Mouse (Mus musculus) hindbrain, embryonic 11.5 days (tissue): ENCODE data around the gene Dus1l. TPM values are rescaled to one million over a fixed set of nuclear protein-coding genes. Genes with fewer than 3 reads are reported as not detected.

ENCODE experiments used
- ATAC-seq: fragments of 200-750 bp; cut with Nextera tagmentation; 2 replicates; pipeline ENCODE4 v1.8.0; 2017; ENCODE audit warnings: mild to moderate bottlenecking, moderate TSS enrichment, moderate library complexity; ENCODE audit not compliant: low FRiP score
- DNase-seq: peaks from one replicate; pipeline ENCODE4 v3.0.0-alpha.2; 2015; ENCODE audit warnings: low spot score
- H3K27ac ChIP-seq: fragments of 300-500 bp; sonication (generic); 2 replicates; pipeline ENCODE4 v1.5.1; 2014; ENCODE audit warnings: mild to moderate bottlenecking, low read depth, low read length
- H3K27me3 ChIP-seq: fragments of 300-500 bp; sonication (generic); 2 replicates; pipeline ENCODE4 v1.6.1; 2014; ENCODE audit warnings: mild to moderate bottlenecking, low read length, moderate library complexity, mixed read lengths; ENCODE audit not compliant: control insufficient read depth, insufficient read depth
- H3K36me3 ChIP-seq: fragments of 300-500 bp; sonication (generic); 2 replicates; pipeline ENCODE4 v1.6.1; 2014; ENCODE audit warnings: mild to moderate bottlenecking, low read length, moderate library complexity, mixed read lengths; ENCODE audit not compliant: control insufficient read depth, insufficient read depth
- H3K4me1 ChIP-seq: fragments of 300-500 bp; sonication (generic); replicated peaks from 2 replicates; pipeline ENCODE4 v1.6.1; 2014; ENCODE audit warnings: low read length, mixed read lengths; ENCODE audit not compliant: control insufficient read depth, insufficient read depth
- H3K4me2 ChIP-seq: fragments of 300-500 bp; sonication (generic); replicated peaks from 2 replicates; pipeline ENCODE4 v1.6.1; 2014; ENCODE audit warnings: mild to moderate bottlenecking, low read depth, low read length
- H3K4me3 ChIP-seq: fragments of 300-500 bp; sonication (generic); 2 replicates; pipeline ENCODE4 v1.5.1; 2014; ENCODE audit warnings: low read depth, low read length
- H3K9ac ChIP-seq: fragments of 300-500 bp; sonication (generic); 2 replicates; pipeline ENCODE4 v1.6.1; 2014; ENCODE audit warnings: low read depth, low read length
- H3K9me3 ChIP-seq: fragments of 300-500 bp; sonication (generic); 2 replicates; pipeline ENCODE4 v1.6.1; 2016; ENCODE audit warnings: low read length; ENCODE audit not compliant: control insufficient read depth
- WGBS: fragments of 180-500 bp; shearing (Covaris S2); extraction: QIAGEN DNeasy Blood & Tissue Kit; methylation state at CpG from one replicate; pipeline ENCODE4 v1.1.7; 2014; 5-methylcytosine and 5-hydroxymethylcytosine counted together
- polyA plus RNA-seq: library from polyadenylated mRNA; unstranded; fragments of >200 nt; fragmentation: Nextera tagmentation; extraction: Ambion mirVana; gene quantifications from 2 replicates; pipeline ENCODE4 v1.2.1, GENCODE M21; 2014

Gene Dus1l
- polyA plus RNA-seq, 1 experiment from 2014 or later: 70.9 TPM

DNA sequence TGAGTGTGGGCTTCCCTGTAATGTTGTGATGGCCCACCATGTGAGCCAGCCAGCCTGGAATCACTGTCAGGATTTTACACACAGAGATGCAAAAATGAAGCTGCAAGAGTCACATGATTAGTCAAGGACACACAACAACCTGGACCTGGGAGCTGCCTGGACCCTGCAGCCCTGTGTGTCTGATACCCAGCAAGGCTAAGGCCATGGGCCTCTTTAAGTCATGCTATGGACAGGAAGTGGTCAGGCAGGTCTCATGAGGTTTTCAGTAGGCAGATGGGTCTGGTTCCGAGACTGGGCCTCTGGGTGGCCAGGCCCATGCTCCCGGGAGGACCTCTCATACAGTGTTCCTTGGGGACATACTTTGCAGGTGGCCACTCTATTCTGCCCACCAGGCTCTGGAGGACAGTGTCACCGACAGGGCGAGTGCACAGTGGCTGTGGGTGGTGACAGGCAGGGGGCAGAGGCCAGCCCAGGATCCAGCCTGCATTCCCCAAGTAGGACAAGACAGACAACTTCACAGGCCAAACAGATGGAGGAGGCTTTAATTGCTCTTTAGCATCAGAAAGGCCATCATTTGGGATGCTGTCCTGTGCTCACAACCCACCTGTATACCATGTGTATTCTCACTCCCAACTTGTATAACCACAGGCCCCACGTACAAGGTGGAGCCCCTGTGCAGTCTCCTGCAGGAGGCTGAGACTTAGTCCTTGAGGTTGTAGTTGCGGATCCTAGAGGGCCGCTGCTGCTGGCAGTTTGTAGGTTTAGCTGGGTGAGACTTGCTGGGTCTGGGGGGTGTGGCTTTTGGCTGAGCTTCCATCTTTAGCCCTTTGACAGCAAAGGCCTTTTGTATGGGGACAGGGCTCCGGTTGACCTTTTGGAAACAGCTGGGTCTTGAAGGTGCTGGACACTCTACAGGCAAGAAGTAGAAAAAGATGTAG lies 30.1 kb upstream of the Dus1l start:
- no peak for ATAC-seq
- no peak for DNase-seq
- no peaks in the 10 kb centered on the region for H3K36me3 ChIP-seq
- H3K4me3 ChIP-seq: no peak overlapping the region
- WGBS: 74% methylated on average over 8 of the region's 8 CpGs
- H3K27me3 ChIP-seq: no peaks in the 10 kb centered on the region
- peak overlapping the region; percentile 100 for H3K27ac ChIP-seq
- peak overlapping the region; percentile 88 for H3K9ac ChIP-seq
- no peak overlapping the region for H3K4me2 ChIP-seq
- peaks cover 26% of the 10 kb centered on the region for H3K4me1 ChIP-seq
- no peaks in the 10 kb centered on the region for H3K9me3 ChIP-seq

DNA sequence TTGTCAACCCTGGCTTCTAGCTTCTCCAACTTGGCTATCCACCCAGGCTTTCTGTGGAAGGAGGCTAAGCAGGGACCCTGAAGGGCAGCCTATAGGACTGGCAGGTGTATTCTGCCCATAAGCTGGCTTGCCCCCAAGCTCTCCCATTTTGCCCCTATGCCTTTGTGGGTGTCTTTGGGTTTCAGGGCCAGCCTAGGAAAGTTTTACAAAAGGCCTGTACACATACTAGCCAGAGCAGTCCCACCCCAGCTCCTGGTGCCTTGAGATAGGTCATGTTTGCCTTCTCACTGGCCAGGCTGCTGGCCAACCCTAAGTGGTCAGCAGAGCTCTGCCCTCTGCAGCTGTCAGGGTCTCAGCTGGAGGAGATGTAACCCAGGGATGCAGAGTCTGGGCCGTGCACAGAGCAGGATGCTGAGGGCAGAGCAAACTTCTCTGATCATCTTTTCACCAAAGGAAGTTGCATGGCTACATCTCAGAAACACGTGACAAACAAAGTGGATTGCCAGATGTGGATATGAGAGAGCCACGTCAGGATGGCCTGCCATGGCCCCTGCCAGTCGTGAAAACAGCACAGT lies 29.2 kb upstream of the Dus1l start:
- Histone ChIP-seq H3K4me2 (peak overlapping the region; percentile 96), H3K9me3 (no peaks in the 10 kb centered on the region), H3K4me3 (peak overlapping the region; percentile 88), H3K4me1 (peaks cover 33% of the 10 kb centered on the region), H3K27me3 (no peaks in the 10 kb centered on the region), H3K9ac (peak overlapping the region; percentile 88), H3K27ac (peak overlapping the region; percentile 100), H3K36me3 (0 out of 2 replicates have a peak, but pooled peaks cover 2% of the 10 kb centered on the region)
- 37% methylated on average over 4 of the region's 4 CpGs for WGBS
- ATAC-seq (no peak), DNase-seq (no peak)

DNA sequence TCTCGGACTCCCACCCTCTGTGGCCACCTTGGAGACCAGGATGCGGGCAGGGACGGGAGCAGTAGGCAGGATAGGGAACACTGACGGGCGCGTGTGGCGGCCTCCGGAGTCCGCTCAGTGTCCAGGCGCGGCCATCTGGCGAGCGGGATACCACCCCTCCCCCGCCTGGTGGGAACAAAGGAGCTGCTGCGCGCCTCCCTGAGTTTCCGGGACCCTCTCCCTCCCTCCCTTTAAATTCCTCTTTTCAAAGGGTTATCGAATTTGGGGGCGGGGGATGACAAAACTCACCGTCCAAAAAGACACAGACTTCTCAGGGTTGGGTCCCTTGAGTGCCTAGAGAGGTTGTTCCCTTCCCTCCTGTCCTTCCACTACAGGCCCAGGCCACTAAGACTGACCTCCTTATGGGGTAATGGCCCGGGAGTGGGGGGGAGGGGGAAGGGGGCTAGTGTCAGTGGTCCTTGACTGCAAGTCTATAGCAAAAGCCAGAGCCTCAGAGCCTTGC lies 28.6 kb upstream of the Dus1l start:
- peak; percentile 79 for ATAC-seq
- H3K27ac ChIP-seq: peak overlapping the region; percentile 100
- no peak for DNase-seq
- H3K4me3 ChIP-seq: peak overlapping the region; percentile 88
- no peaks in the 10 kb centered on the region for H3K9me3 ChIP-seq
- H3K9ac ChIP-seq: peak overlapping the region; percentile 88
- under 1% methylated on average over 21 of the region's 21 CpGs for WGBS
- H3K36me3 ChIP-seq: peaks cover 5% of the 10 kb centered on the region; the same call in 1 of the 2 replicates
- no peaks in the 10 kb centered on the region for H3K27me3 ChIP-seq
- peak overlapping the region; percentile 96 for H3K4me2 ChIP-seq
- H3K4me1 ChIP-seq: peaks cover 33% of the 10 kb centered on the region

DNA sequence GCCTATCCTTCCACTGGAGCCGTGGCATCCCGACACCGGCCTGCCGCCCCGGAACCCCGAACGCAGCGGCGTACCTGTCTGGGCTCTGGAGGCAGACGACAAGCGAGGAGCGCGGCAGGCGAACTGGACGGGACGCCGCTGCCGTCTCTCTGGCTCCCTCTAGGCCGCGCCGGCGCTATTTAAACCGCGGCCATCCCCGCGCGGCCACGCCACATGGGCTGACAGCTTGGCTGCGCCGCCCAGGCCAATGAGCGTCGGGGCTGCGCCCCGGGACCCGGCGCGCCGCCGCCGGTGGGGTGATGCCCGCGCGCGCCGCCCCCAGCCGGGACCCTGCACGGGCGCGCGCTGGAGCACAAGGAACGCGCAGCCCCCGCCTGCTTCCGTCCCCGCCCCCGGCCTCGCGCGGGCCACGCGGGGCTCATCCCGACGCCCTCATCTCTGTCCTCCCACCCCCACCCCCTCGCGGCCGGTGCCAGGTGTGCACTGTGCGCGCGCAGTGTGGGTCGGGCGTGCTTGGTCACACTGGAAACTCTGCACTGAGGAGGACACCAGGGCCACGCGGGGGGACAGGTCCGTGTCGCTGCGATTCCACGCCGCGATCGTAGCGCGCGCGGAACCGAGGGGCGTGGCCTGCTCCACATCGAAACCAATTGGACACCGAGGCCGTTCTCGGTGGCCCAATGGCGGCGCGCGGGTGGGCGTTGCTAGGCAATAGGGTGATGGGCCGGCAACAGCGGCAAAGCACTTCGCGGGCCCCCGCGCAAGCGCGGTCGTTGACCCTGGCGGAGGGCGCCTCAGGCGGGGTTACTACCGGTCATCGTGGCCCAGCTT lies 28.0 kb upstream of the Dus1l start, which contains the start of gene Fasn:
Gene Fasn (minus strand): TSS at position 592 of the 831 bp plus-strand sequence.
- DNase-seq (peak; percentile 98), ATAC-seq (peak; percentile 91)
- no peaks in the 10 kb centered on the region for H3K9me3 ChIP-seq
- peak within 1 kb of the TSS; percentile 88 for H3K9ac ChIP-seq
- H3K27ac ChIP-seq: peak within 1 kb of the TSS; percentile 100
- H3K27me3 ChIP-seq: no peaks in the 10 kb centered on the region
- H3K4me3 ChIP-seq: peak within 1 kb of the TSS; percentile 88
- peaks cover 33% of the 10 kb centered on the region for H3K4me1 ChIP-seq
- H3K36me3 ChIP-seq: peaks cover 7% of the 10 kb centered on the region
- H3K4me2 ChIP-seq: peak within 1 kb of the TSS; percentile 96
- WGBS: under 1% methylated on average over 86 of the region's 109 CpGs

DNA sequence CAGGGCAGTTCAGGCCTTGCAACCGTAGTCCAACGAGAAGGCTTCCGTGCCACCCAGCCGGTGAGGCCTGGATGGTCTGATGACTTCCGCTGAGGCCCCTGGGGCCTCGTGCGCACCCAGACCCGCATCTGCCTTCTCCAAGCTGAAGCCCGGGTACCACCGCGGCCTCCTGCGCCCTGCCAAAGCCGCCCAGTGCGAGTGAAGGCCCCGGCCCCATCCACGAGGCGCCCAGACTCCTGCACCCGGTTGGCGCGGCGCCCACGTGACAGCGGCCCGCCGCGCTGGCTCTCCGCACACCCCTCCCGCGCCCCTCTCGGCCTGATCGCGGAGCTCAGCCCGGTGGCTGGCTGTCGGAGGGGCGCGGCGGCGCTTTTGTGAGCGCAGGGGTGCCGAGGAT lies 27.3 kb upstream of the Dus1l start:
- Histone ChIP-seq H3K36me3 (peaks cover 10% of the 10 kb centered on the region), H3K27me3 (no peaks in the 10 kb centered on the region), H3K4me3 (peak overlapping the region; percentile 88), H3K27ac (peak overlapping the region; percentile 100), H3K9me3 (no peaks in the 10 kb centered on the region), H3K9ac (peak overlapping the region; percentile 88), H3K4me2 (peak overlapping the region; percentile 96), H3K4me1 (peaks cover 33% of the 10 kb centered on the region)
- WGBS: 0% methylated on average over 35 of the region's 40 CpGs
- ATAC-seq (peak; percentile 54), DNase-seq (no peak)

DNA sequence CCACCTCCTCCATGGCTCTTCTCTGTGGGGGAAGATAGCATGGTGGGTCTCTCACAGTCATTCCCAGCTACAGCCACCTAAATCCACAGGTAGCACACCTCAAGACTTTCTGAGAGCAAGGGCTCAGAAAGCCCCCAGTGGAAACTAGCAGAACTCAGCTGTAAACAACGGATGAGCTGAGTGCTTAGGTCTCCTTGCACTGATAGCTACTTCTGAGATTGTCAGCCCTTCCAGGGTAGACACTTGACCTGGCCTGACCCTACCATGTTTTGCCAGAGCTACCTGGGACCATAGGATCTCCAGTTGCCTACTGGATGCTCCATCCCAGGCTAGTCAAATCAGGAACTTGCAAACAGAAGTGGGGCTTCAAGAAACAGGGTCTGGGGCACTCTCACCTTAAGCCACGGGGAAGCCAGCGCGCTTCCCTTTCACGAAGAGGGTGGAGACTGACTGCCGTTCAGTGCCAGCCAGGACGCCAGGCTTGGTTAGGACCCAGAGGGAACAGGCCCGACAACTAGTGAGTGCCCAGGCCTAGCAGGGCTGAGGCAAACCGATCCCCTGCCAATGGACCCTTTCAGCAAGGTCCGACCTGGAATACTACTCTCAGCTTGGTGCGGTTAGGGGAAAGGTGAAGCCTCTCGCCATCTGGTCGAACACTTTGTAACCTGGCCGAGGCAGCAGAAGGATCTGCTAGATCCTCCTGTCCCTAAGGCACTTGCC lies 26.8 kb upstream of the Dus1l start:
- Histone ChIP-seq H3K27me3 (no peaks in the 10 kb centered on the region), H3K36me3 (peaks cover 14% of the 10 kb centered on the region), H3K9ac (peak overlapping the region; percentile 88), H3K4me1 (peaks cover 33% of the 10 kb centered on the region), H3K4me2 (peak overlapping the region; percentile 96), H3K9me3 (no peaks in the 10 kb centered on the region), H3K4me3 (peak overlapping the region; percentile 88), H3K27ac (peak overlapping the region; percentile 100)
- ATAC-seq: no peak
- no peak for DNase-seq
- 1% methylated on average over 14 of the region's 14 CpGs for WGBS

DNA sequence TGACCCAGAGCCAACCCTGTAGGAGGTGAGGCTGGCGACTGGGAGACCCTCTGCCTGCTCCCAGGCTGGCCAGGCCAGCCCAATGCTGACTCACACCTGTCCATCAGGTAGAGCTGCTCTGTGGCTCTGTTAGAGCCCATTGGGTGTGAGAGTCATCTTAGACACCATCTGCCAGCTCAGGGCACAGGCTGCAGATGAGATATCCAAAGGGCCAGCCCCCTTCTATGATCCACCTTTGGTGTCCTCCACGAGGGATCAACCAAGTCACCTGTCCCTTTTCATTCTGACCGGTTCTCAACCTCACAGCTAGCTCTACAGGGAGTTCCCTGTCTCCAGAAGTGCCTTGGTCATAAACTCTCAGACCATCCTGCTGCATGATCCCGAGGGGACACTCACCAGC lies 26.1 kb upstream of the Dus1l start:
- ATAC-seq: no peak

More for the DNA sequence above, 26.1 kb upstream of the Dus1l start:
- peaks cover 19% of the 10 kb centered on the region for H3K36me3 ChIP-seq
- H3K4me1 ChIP-seq: peaks cover 33% of the 10 kb centered on the region
- H3K27ac ChIP-seq: no peak overlapping the region
- H3K9ac ChIP-seq: peak overlapping the region; percentile 88
- no peaks in the 10 kb centered on the region for H3K27me3 ChIP-seq
- peak overlapping the region; percentile 88 for H3K4me3 ChIP-seq
- peak overlapping the region; percentile 96 for H3K4me2 ChIP-seq
- WGBS: 74% methylated on average over 4 of the region's 4 CpGs
- no peak for DNase-seq
- H3K9me3 ChIP-seq: no peaks in the 10 kb centered on the region
